Mouse (Mus musculus) stomach, adult 2 months (tissue): ENCODE results near the gene Pkd1. TPM values are rescaled to one million over a fixed set of nuclear protein-coding genes. Genes with fewer than 3 reads are reported as not detected.

Source experiments
- polyA plus RNA-seq: library from polyadenylated mRNA; depleted of rRNA; stranded (reverse); fragments of >200 nt; gene quantifications from 2 replicates; pipeline ENCODE4 v1.2.3, GENCODE M21; 2012; rRNA removed

The Pkd1 gene
- polyA plus RNA-seq = 28.7 and 31.6 TPM in 2 replicates

GRCm38 (mm10) chr17:24549618-24550415 is at the start of gene Pkd1:
TSS of gene Pkd1 (plus strand) at chr17:24549834.

GRCm38 (mm10) chr17:24527723-24528559 is 21.7 kb upstream of the Pkd1 start, which contains the start of gene Traf7:
TSS of gene Traf7 (minus strand) at chr17:24527938.

GRCm38 (mm10) chr17:24534160-24534718 is 15.4 kb upstream of the Pkd1 start, which contains the start of gene Rab26:
TSS of gene Rab26 (minus strand) at chr17:24534210.

GRCm38 (mm10) chr17:24632167-24632812 is 82.7 kb downstream of the Pkd1 start, which contains the start of the genes Tsc2 and Nthl1:
TSS of gene Tsc2 (minus strand) at chr17:24632630.
TSS of gene Nthl1 (plus strand) at chr17:24632680.

Other genes with a start within 250 kb of the Pkd1 start
- not detected in 2 replicates for gene Abca17, start 198.8 kb upstream of the Pkd1 start, polyA plus RNA-seq
- gene Abca3, start 197.9 kb upstream of the Pkd1 start, polyA plus RNA-seq = 21.6 and 28.9 TPM in 2 replicates
- gene Rnps1, start 135.3 kb upstream of the Pkd1 start, polyA plus RNA-seq = 34.7 and 57.6 TPM in 2 replicates
- gene Eci1, start 123.2 kb upstream of the Pkd1 start, polyA plus RNA-seq = 36.9 and 55.2 TPM in 2 replicates
- 14.8 and 19.5 TPM in 2 replicates for gene Dnase1l2, start 106.7 kb upstream of the Pkd1 start, polyA plus RNA-seq
- 36.0 and 36.4 TPM in 2 replicates for gene E4f1, start 79.5 kb upstream of the Pkd1 start, polyA plus RNA-seq
- 31.9 and 71.4 TPM in 2 replicates for gene Pgp, start 79.4 kb upstream of the Pkd1 start, polyA plus RNA-seq
- gene Bricd5, start 76.0 kb upstream of the Pkd1 start, polyA plus RNA-seq = 0.89 and 2.0 TPM in 2 replicates
- gene Mlst8, start 70.8 kb upstream of the Pkd1 start, polyA plus RNA-seq = 17.7 and 18.0 TPM in 2 replicates
- 0.31 and 0.43 TPM in 2 replicates for gene Caskin1, start 61.2 kb upstream of the Pkd1 start, polyA plus RNA-seq
- gene Traf7, start 21.9 kb upstream of the Pkd1 start, polyA plus RNA-seq = 69.9 and 81.7 TPM in 2 replicates
- gene Rab26, start 15.6 kb upstream of the Pkd1 start, polyA plus RNA-seq = 0.52 and 0.64 TPM in 2 replicates
- gene Tsc2, start 82.8 kb downstream of the Pkd1 start, polyA plus RNA-seq = 76.4 and 92.7 TPM in 2 replicates
- 4.2 and 7.1 TPM in 2 replicates for gene Nthl1, start 82.8 kb downstream of the Pkd1 start, polyA plus RNA-seq
- gene Slc9a3r2, start 100.5 kb downstream of the Pkd1 start, polyA plus RNA-seq = 79.0 and 91.9 TPM in 2 replicates
- gene Npw, start 108.6 kb downstream of the Pkd1 start, polyA plus RNA-seq = 82.5 and 162 TPM in 2 replicates
- gene Zfp598, start 119.9 kb downstream of the Pkd1 start, polyA plus RNA-seq = 38.5 and 39.1 TPM in 2 replicates
- 1.4 and 1.7 TPM in 2 replicates for gene Syngr3, start 140.1 kb downstream of the Pkd1 start, polyA plus RNA-seq
- 7.2 and 30.2 TPM in 2 replicates for gene Gfer, start 146.3 kb downstream of the Pkd1 start, polyA plus RNA-seq
- 11.3 and 12.3 TPM in 2 replicates for gene Noxo1, start 146.4 kb downstream of the Pkd1 start, polyA plus RNA-seq
- gene Tbl3, start 157.8 kb downstream of the Pkd1 start, polyA plus RNA-seq = 25.5 and 30.0 TPM in 2 replicates
- gene Rnf151, start 168.2 kb downstream of the Pkd1 start, polyA plus RNA-seq = 0.13 and 0.33 TPM in 2 replicates
- 1,596 and 3,241 TPM in 2 replicates for gene Rps2, start 168.3 kb downstream of the Pkd1 start, polyA plus RNA-seq
- gene Ndufb10, start 174.6 kb downstream of the Pkd1 start, polyA plus RNA-seq = 158 and 263 TPM in 2 replicates
- gene Rpl3l, start 178.0 kb downstream of the Pkd1 start, polyA plus RNA-seq = 2.5 and 3.6 TPM in 2 replicates
- 78.4 and 78.5 TPM in 2 replicates for gene Msrb1, start 186.8 kb downstream of the Pkd1 start, polyA plus RNA-seq
- 3.0 and 3.9 TPM in 2 replicates for gene Hs3st6, start 203.2 kb downstream of the Pkd1 start, polyA plus RNA-seq